Mouse (Mus musculus) Muller cell, postnatal 12 days (primary cell): Measurements from ENCODE around the gene Nrp2.
A peak's percentile ranks its signal among the peaks of the same experiment; 100 is the strongest.

Source experiments
- DNase-seq: peaks from one replicate; pipeline ENCODE4 v3.0.0-alpha.2; 2015; ENCODE audit errors: inconsistent ontology term

The Nrp2 gene

DNA sequence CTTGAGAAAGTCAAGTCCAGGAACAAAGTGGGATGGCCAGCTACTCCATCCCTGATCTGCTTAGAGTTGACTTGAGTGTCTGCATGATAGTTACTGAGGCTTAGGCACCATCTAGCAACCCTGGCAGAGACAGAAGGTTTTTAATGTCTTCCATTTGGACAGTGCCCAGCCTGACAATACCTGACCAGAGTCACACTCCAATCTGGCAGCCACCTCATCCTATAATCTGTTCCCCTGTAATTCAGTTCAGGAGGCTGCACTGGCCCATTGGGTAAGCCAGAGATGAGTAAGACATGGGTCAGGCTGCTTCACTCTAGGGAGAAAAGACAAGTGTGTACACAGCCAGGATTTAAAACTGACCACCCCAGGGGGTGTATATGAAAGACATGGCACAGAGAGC lies 79.5 kb downstream of the Nrp2 start:
- no peak for DNase-seq

DNA sequence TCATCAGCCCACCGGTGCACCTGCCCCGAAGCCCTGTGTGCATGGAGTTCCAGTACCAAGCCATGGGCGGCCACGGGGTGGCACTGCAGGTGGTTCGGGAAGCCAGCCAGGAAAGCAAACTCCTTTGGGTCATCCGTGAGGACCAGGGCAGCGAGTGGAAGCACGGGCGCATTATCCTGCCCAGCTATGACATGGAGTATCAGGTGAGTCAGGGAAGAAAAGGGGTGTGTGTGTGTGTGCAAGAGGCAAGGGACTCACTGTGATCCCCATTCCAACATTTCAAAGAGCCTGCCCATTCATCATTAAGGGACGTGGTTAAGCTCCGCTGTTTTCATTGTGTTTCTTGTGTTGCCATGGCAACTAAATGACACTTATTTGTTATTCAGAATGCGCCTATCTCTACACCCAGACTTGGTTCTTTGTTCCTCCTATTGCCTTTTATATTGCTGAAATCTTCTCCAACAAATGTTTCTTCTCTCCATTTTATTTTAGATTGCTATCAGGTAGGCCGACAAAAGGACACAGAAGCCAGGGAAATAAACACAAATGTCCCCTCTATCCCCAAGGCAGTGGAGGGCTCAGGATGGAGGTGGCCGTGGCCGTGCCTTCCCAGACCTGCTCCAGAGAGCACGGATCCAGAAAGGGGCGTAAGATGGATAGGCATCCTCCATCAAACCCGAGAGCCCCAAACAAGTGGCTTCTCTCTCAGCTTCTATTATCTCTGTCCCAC lies 80.4 kb downstream of the Nrp2 start:
- DNase-seq = no peak

DNA sequence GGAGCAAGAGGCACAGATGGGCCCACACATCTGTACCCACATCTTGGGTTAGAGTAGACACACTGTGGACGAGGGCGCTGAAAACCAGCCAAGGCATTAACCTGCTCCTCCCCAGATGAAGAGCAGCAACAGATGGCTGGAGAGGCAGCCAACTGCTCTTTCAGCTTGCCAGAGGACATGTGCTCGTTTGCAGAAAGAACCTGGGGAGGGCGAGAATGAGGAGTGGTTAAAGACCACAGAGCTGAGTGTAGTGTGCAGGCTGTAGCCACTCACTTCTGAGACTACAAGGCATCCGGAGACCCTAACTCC lies 81.0 kb downstream of the Nrp2 start:
- DNase-seq = no peak

GRCm38 (mm10) chr1:62786255-62786654 lies 83.2 kb downstream of the Nrp2 start:
- DNase-seq = peak; percentile 30

DNA sequence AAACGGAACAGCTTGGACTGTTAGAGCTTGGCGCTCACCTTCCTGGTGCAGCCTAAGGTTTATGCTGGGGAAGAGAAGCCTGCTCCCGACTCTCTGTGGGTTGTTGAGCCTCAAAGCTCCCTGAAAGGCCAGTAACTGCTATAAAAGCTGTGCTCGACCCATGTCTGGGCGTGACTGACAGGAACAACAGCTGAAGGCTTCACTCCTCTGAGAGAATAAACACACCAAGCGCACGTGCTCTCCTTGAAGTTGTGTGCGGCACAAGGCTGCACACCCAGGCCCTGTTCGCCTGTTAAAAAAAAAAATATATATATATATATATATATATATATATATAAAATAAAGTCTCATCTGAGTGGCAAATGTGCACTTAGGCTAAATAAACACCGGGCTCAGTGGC lies 84.5 kb downstream of the Nrp2 start:
- no peak for DNase-seq

- DNase-seq = no peak
Measured at GRCm38 (mm10) chr1:62794223-62794895, 91.3 kb downstream of the Nrp2 start.

DNA sequence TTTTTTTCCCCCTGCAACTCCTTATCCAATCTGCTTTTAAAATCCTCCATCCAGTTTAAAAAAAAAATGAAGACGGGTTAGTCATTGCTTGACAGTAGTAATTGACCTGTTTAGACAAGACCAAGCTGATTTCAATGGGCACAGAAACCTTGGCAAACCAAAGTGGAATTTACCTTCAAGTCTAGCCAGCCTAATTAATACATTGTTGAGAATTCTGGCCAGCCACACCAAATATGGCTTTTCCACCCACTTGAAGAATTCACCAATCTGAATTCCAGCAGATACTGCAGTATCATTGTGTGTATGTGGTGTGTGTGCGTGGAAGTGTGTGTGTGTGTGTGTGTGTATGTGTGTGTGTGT lies 91.8 kb downstream of the Nrp2 start:
- peak; percentile 96 for DNase-seq

DNA sequence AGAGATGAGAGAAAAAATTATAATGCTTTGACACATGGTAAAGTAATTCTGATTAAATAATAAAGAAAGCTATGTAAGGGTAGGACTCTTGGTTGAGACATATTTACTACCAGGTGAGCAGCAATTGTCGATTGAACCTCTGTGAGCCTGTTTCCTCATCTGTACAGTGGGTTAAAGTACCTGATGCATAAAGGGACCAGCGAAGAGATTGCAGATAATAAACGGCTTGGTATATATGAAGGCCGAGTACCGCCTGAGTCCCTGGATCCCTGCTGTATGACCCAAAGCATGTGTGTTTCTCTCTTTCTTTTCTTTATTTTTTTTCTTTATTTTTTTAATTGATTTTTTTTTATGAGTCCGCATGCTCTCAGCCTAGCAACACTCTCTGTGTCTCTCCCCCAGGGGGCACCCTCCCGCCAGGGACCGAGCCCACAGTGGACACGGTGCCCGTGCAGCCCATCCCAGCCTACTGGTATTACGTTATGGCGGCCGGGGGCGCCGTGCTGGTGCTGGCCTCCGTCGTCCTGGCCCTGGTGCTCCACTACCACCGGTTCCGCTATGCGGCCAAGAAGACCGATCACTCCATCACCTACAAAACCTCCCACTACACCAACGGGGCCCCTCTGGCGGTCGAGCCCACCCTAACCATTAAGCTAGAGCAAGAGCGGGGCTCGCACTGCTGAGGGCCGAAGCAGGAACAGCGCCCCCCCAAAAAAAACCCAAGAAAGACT lies 92.4 kb downstream of the Nrp2 start:
- peak; percentile 73 for DNase-seq

DNA sequence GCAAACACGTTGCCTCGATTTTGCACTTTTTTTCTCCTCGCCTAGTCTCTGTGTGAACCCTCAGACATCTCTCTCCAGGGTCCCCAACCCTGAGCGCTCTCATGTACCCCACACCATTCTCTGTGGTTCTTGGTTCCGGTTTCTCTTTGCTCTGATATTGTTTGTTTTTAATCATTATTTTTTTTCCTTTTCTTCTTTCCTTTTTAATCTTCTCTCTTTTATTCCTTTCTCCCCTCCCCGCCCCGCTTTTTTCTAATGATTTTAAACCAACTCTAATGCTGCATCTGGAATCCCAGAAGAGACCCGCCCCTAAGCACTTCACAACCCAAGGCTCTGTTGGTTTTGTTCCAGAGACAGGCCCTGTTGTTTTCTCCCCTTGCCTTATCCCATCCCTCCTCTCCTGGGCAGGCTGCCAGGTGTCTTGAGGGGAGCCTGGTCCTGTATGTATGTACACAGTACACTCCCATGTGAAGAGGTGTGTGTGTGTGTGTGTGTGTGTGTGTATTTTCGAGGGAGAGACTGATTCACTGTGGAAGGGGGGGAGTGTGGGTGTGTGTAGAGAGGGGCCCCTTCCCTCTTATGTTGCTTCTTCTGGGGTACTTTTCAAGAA lies 93.1 kb downstream of the Nrp2 start:
- DNase-seq = no peak

- DNase-seq = no peak
Measured at GRCm38 (mm10) chr1:62799427-62799826, 96.3 kb downstream of the Nrp2 start.

- no peak for DNase-seq
Measured at GRCm38 (mm10) chr1:62800351-62800750, 97.3 kb downstream of the Nrp2 start.

- DNase-seq = no peak
Measured at GRCm38 (mm10) chr1:62801429-62801828, 98.3 kb downstream of the Nrp2 start.

DNA sequence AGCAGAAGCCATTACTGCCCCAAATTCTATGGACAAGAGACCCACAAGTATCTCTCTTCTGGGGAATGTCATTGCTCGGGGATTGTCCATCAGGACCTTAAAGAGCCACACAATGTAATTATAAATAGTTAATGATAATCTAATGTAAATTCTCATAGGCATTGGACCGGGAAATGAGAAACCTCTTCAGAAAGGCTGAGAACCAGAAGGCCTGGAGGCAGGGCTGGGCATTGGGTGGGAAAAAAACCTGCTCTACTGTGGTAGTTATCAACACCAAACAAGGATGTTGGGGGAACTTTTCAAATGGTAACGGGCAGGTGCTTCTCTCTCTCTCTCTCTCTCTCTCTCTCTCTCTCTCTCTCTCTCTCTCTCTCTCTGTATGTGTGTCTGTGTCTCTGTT lies 98.8 kb downstream of the Nrp2 start:
- DNase-seq = no peak

GRCm38 (mm10) chr1:62803544-62803943 lies 100.5 kb downstream of the Nrp2 start:
- no peak for DNase-seq

- DNase-seq = peak; percentile 57
Measured at GRCm38 (mm10) chr1:62806014-62806413, 102.9 kb downstream of the Nrp2 start.

- DNase-seq = no peak
Measured at GRCm38 (mm10) chr1:62808395-62808794, 105.3 kb downstream of the Nrp2 start.

DNA sequence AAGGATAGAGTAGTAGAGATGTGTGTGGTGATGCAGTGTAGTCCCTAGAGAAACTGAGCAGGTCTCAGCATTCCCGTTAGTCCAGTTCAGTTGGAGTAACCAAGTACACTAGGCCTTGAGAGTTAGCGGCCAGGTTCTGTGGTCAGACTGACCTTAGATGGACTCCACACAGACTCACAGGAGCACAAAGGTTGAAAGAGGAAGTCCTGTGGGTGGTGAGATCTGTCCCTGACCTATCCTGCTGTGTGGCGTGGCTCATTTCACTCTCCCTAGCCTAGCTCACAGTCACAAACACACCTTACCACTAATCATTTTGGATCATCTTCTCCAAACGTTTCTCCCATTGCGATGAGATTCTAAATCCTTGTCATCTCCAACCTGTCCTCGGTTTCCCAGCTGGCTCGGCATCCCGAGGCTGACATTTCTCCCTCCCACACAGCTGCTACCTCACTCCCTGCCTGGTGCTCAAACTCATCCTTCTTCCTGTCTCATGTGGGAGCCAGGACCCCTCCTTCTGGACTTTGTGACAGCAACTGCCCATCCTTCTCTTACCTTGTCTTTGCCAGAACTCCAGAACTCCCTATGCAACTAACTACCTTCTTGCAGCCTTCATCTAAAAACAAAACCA lies 106.6 kb downstream of the Nrp2 start:
- no peak for DNase-seq

DNA sequence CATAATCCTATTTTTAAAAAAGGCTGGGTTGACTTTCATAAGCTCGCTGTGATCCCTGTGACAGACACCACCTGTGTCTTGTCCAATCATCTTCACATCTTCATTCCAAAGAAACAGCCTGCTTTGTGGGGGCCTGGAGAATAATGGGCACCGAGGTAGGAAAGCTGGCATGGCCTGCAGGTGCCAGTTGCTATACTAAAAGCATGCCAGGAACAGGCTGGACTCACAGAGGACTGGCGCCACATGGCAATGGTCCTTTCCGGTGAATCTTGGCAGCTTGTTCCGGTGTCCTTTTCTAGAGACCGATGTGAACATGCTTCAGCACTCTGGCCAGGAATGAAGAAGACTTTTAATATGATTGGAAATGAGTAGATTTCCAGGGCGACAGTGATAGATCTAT lies 108.1 kb downstream of the Nrp2 start:
- no peak for DNase-seq

GRCm38 (mm10) chr1:62812701-62813684 lies 109.9 kb downstream of the Nrp2 start:
- DNase-seq = no peak

DNA sequence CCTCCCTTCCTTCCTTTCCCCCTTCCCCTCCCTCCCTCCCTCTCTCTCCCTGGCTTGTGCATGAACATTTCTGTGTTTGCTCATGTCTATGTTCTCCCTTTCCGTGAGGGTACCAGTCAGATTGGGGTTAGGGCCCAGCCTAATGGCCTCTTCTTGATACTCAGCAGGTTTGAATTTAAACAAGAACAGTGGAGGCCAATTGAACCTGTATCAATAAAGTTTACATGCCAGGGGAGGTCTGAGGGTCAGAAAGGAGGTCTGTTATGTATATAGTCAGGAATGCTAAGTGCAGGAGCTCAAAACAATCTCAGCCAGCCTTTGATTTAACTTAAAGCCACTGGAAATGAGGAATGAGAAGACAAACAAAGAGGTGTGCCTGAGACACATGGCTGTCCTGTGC lies 110.9 kb downstream of the Nrp2 start:
- DNase-seq = no peak

GRCm38 (mm10) chr1:62817566-62817965 lies 114.5 kb downstream of the Nrp2 start:
- no peak for DNase-seq
